Mouse (Mus musculus): Measurements from ENCODE around the gene Fhit. TPM values are rescaled to one million over a fixed set of nuclear protein-coding genes. Genes with fewer than 3 reads are reported as not detected.

Fhit gene
- polyA plus RNA-seq, 1 experiment from 2014 or later = 1.9 TPM

GRCm38 (mm10) chr14:10526800-10527199 is 635.0 kb downstream of the Fhit start:
- Histone ChIP-seq H3K4me1 (ENCODE audit: control insufficient read depth, low read depth, low read length) (no peaks in the 10 kb centered on the region), H3K27me3 (ENCODE audit: control insufficient read depth, insufficient read depth, low read depth, low read length) (no peaks in the 10 kb centered on the region), H3K9me3 (replicated peaks; ENCODE audit: control insufficient read depth, low read length) (no peaks in the 10 kb centered on the region), H3K4me2 (ENCODE audit: low read depth, low read length) (no peak overlapping the region), H3K27ac (ENCODE audit: low read length) (no peak overlapping the region), H3K36me3 (ENCODE audit: control insufficient read depth, insufficient read depth) (no peaks in the 10 kb centered on the region), H3K9ac (ENCODE audit: low read depth, low read length) (no peak overlapping the region), H3K4me3 (ENCODE audit: low read depth, low read length) (no peak overlapping the region)
- ATAC-seq (ENCODE audit: low read depth) = no peak
- WGBS (ENCODE audit: insufficient replicate concordance) = 36% methylated on average over 2 of the region's 2 CpGs

GRCm38 (mm10) chr14:10525786-10526185 is 636.0 kb downstream of the Fhit start:
- WGBS (ENCODE audit: insufficient replicate concordance) = 55% methylated on average over 4 of the region's 4 CpGs
- H3K27ac ChIP-seq (ENCODE audit: low read length) = no peak overlapping the region
- no peaks in the 10 kb centered on the region for H3K4me1 ChIP-seq (ENCODE audit: control insufficient read depth, low read depth, low read length)
- no peak overlapping the region for H3K4me2 ChIP-seq (ENCODE audit: low read depth, low read length)
- no peak for ATAC-seq (ENCODE audit: low read depth)
- H3K36me3 ChIP-seq (ENCODE audit: control insufficient read depth, insufficient read depth) = no peaks in the 10 kb centered on the region
- no peak overlapping the region for H3K4me3 ChIP-seq (ENCODE audit: low read depth, low read length)
- no peak overlapping the region for H3K9ac ChIP-seq (ENCODE audit: low read depth, low read length)
- H3K9me3 ChIP-seq (replicated peaks; ENCODE audit: control insufficient read depth, low read length) = no peaks in the 10 kb centered on the region
- H3K27me3 ChIP-seq (ENCODE audit: control insufficient read depth, insufficient read depth, low read depth, low read length) = no peaks in the 10 kb centered on the region

- no peak for ATAC-seq (ENCODE audit: low read depth)
- H3K27me3 ChIP-seq (ENCODE audit: control insufficient read depth, insufficient read depth, low read depth, low read length) = no peaks in the 10 kb centered on the region
- H3K4me3 ChIP-seq (ENCODE audit: low read depth, low read length) = no peak overlapping the region
- no peaks in the 10 kb centered on the region for H3K9me3 ChIP-seq (replicated peaks; ENCODE audit: control insufficient read depth, low read length)
- no peak overlapping the region for H3K4me2 ChIP-seq (ENCODE audit: low read depth, low read length)
- H3K4me1 ChIP-seq (ENCODE audit: control insufficient read depth, low read depth, low read length) = no peaks in the 10 kb centered on the region
- H3K27ac ChIP-seq (ENCODE audit: low read length) = no peak overlapping the region
- H3K36me3 ChIP-seq (ENCODE audit: control insufficient read depth, insufficient read depth) = no peaks in the 10 kb centered on the region
- no peak overlapping the region for H3K9ac ChIP-seq (ENCODE audit: low read depth, low read length)
These were observed 647.8 kb downstream of the Fhit start for GRCm38 (mm10) chr14:10514026-10514425.

GRCm38 (mm10) chr14:10509252-10509651 is 652.6 kb downstream of the Fhit start:
- no peak for ATAC-seq (ENCODE audit: low read depth)

GRCm38 (mm10) chr14:10507560-10507959 is 654.3 kb downstream of the Fhit start:
- 62% methylated on average over 1 of the region's 1 CpGs for WGBS (ENCODE audit: insufficient replicate concordance)
- Histone ChIP-seq H3K9me3 (replicated peaks; ENCODE audit: control insufficient read depth, low read length) (no peaks in the 10 kb centered on the region), H3K9ac (ENCODE audit: low read depth, low read length) (no peak overlapping the region)

More at GRCm38 (mm10) chr14:10509252-10509651, 652.6 kb downstream of the Fhit start:
- no peak overlapping the region for H3K9ac ChIP-seq (ENCODE audit: low read depth, low read length)
- no peaks in the 10 kb centered on the region for H3K27me3 ChIP-seq (ENCODE audit: control insufficient read depth, insufficient read depth, low read depth, low read length)
- no peaks in the 10 kb centered on the region for H3K4me1 ChIP-seq (ENCODE audit: control insufficient read depth, low read depth, low read length)
- no peaks in the 10 kb centered on the region for H3K36me3 ChIP-seq (ENCODE audit: control insufficient read depth, insufficient read depth)
- no peak overlapping the region for H3K27ac ChIP-seq (ENCODE audit: low read length)
- no peak overlapping the region for H3K4me2 ChIP-seq (ENCODE audit: low read depth, low read length)
- H3K9me3 ChIP-seq (replicated peaks; ENCODE audit: control insufficient read depth, low read length) = no peaks in the 10 kb centered on the region
- H3K4me3 ChIP-seq (ENCODE audit: low read depth, low read length) = no peak overlapping the region

GRCm38 (mm10) chr14:10485798-10486197 is 676.0 kb downstream of the Fhit start:
- H3K36me3 ChIP-seq (ENCODE audit: control insufficient read depth, insufficient read depth) = no peaks in the 10 kb centered on the region
- no peak overlapping the region for H3K27ac ChIP-seq (ENCODE audit: low read length)
- H3K4me3 ChIP-seq (ENCODE audit: low read depth, low read length) = no peak overlapping the region
- no peaks in the 10 kb centered on the region for H3K4me1 ChIP-seq (ENCODE audit: control insufficient read depth, low read depth, low read length)
- no peak overlapping the region for H3K4me2 ChIP-seq (ENCODE audit: low read depth, low read length)
- 51% methylated on average over 3 of the region's 3 CpGs for WGBS (ENCODE audit: insufficient replicate concordance)
- H3K9me3 ChIP-seq (replicated peaks; ENCODE audit: control insufficient read depth, low read length) = no peaks in the 10 kb centered on the region
- ATAC-seq (ENCODE audit: low read depth) = no peak
- H3K9ac ChIP-seq (ENCODE audit: low read depth, low read length) = no peak overlapping the region
- no peaks in the 10 kb centered on the region for H3K27me3 ChIP-seq (ENCODE audit: control insufficient read depth, insufficient read depth, low read depth, low read length)

More at GRCm38 (mm10) chr14:10507560-10507959, 654.3 kb downstream of the Fhit start:
- Histone ChIP-seq H3K27me3 (ENCODE audit: control insufficient read depth, insufficient read depth, low read depth, low read length) (no peaks in the 10 kb centered on the region), H3K4me2 (ENCODE audit: low read depth, low read length) (no peak overlapping the region), H3K36me3 (ENCODE audit: control insufficient read depth, insufficient read depth) (no peaks in the 10 kb centered on the region), H3K4me3 (ENCODE audit: low read depth, low read length) (no peak overlapping the region), H3K27ac (ENCODE audit: low read length) (no peak overlapping the region), H3K4me1 (ENCODE audit: control insufficient read depth, low read depth, low read length) (no peaks in the 10 kb centered on the region)
- no peak for ATAC-seq (ENCODE audit: low read depth)

- no peak for ATAC-seq (ENCODE audit: low read depth)
- Histone ChIP-seq H3K27ac (ENCODE audit: low read length) (no peak overlapping the region), H3K36me3 (ENCODE audit: control insufficient read depth, insufficient read depth) (no peaks in the 10 kb centered on the region), H3K9ac (ENCODE audit: low read depth, low read length) (no peak overlapping the region), H3K4me1 (ENCODE audit: control insufficient read depth, low read depth, low read length) (no peaks in the 10 kb centered on the region), H3K4me2 (ENCODE audit: low read depth, low read length) (no peak overlapping the region), H3K9me3 (replicated peaks; ENCODE audit: control insufficient read depth, low read length) (no peaks in the 10 kb centered on the region), H3K27me3 (ENCODE audit: control insufficient read depth, insufficient read depth, low read depth, low read length) (no peaks in the 10 kb centered on the region), H3K4me3 (ENCODE audit: low read depth, low read length) (no peak overlapping the region)
- 52% methylated on average over 3 of the region's 3 CpGs for WGBS (ENCODE audit: insufficient replicate concordance)
These were observed 678.8 kb downstream of the Fhit start for GRCm38 (mm10) chr14:10482851-10483613.

GRCm38 (mm10) chr14:10481370-10481769 is 680.5 kb downstream of the Fhit start:
- Histone ChIP-seq H3K4me1 (ENCODE audit: control insufficient read depth, low read depth, low read length) (no peaks in the 10 kb centered on the region), H3K9me3 (replicated peaks; ENCODE audit: control insufficient read depth, low read length) (no peaks in the 10 kb centered on the region), H3K4me3 (ENCODE audit: low read depth, low read length) (no peak overlapping the region), H3K36me3 (ENCODE audit: control insufficient read depth, insufficient read depth) (no peaks in the 10 kb centered on the region), H3K9ac (ENCODE audit: low read depth, low read length) (no peak overlapping the region), H3K4me2 (ENCODE audit: low read depth, low read length) (no peak overlapping the region), H3K27ac (ENCODE audit: low read length) (no peak overlapping the region), H3K27me3 (ENCODE audit: control insufficient read depth, insufficient read depth, low read depth, low read length) (no peaks in the 10 kb centered on the region)
- ATAC-seq (ENCODE audit: low read depth) = no peak
- WGBS (ENCODE audit: insufficient replicate concordance) = 50% methylated on average over 2 of the region's 2 CpGs

- no peak for ATAC-seq (ENCODE audit: low read depth)
- no peaks in the 10 kb centered on the region for H3K9me3 ChIP-seq (replicated peaks; ENCODE audit: control insufficient read depth, low read length)
These were observed 681.2 kb downstream of the Fhit start for GRCm38 (mm10) chr14:10480681-10481080.

More at GRCm38 (mm10) chr14:10480681-10481080, 681.2 kb downstream of the Fhit start:
- H3K27ac ChIP-seq (ENCODE audit: low read length) = no peak overlapping the region
- no peak overlapping the region for H3K4me2 ChIP-seq (ENCODE audit: low read depth, low read length)
- H3K27me3 ChIP-seq (ENCODE audit: control insufficient read depth, insufficient read depth, low read depth, low read length) = no peaks in the 10 kb centered on the region
- no peaks in the 10 kb centered on the region for H3K36me3 ChIP-seq (ENCODE audit: control insufficient read depth, insufficient read depth)
- WGBS (ENCODE audit: insufficient replicate concordance) = 42% methylated on average over 1 of the region's 1 CpGs
- H3K9ac ChIP-seq (ENCODE audit: low read depth, low read length) = no peak overlapping the region
- no peaks in the 10 kb centered on the region for H3K4me1 ChIP-seq (ENCODE audit: control insufficient read depth, low read depth, low read length)
- no peak overlapping the region for H3K4me3 ChIP-seq (ENCODE audit: low read depth, low read length)
